Mouse (Mus musculus): ENCODE data around the gene Prpf6. TPM values are rescaled to one million over a fixed set of nuclear protein-coding genes. Genes with fewer than 3 reads are reported as not detected.

The Prpf6 gene
- polyA plus RNA-seq, 1 experiment from 2014 or later: 64.5 TPM

DNA sequence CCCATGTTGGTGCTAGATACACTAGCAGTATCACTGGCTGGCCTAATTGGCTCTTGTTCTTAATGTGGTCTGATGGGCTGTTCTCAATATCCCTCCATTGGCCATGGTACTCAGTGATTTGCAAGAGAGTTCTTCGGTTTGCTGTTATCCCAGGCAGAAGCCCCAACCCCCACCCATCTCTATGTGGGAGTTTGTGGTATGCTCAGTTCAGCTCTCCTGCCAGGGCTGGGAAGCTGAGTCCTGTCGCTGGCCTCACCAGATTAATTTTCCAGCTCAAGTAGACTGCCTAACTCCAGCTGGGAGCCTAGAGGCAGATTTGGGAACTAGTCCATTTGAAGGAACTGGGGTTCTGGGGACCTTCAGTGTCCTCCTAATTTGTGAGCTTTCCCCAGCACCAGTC is 65.8 kb downstream of the Prpf6 start:
- ATAC-seq (ENCODE audit: low FRiP score, low TSS enrichment): no peak
- H3K9ac ChIP-seq (ENCODE audit: low read depth, low read length): no peak overlapping the region
- WGBS: 51% methylated on average over 2 of the region's 2 CpGs
- no peak overlapping the region for H3K4me3 ChIP-seq (ENCODE audit: low read length)
- H3K9me3 ChIP-seq (ENCODE audit: control insufficient read depth, low read length): no peaks in the 10 kb centered on the region
- H3K27ac ChIP-seq (ENCODE audit: low read depth, low read length): no peak overlapping the region
- H3K27me3 ChIP-seq (ENCODE audit: control insufficient read depth, insufficient read depth, low read length): no peaks in the 10 kb centered on the region
- H3K4me1 ChIP-seq (ENCODE audit: control insufficient read depth, insufficient read depth, low read length): 0 out of 2 replicates have a peak, but pooled peaks cover 3% of the 10 kb centered on the region
- peaks cover 35% of the 10 kb centered on the region for H3K36me3 ChIP-seq (ENCODE audit: control insufficient read depth, insufficient read depth, low read length)
- no peak overlapping the region for H3K4me2 ChIP-seq (replicated peaks; ENCODE audit: low read depth, low read length)

DNA sequence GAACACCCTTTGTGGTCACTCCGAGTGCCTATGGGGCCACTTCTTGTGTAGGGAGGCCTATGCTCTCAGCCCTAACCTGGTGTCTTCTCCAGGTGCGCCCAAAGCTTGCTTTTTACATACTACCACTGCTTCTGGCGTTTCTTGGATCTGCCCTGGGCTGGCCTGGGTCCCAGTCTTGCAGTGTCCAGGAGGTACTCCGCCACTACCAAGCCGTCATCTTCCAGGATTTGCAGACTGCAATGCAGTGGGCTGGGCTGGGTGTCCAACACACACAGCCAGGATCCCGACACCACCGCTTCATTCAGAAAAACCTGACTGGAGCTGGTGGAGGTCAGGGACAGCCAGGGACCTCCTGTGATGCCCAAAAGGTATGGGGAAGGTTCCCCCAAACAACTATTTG is 66.9 kb downstream of the Prpf6 start:
- no peak overlapping the region for H3K4me2 ChIP-seq (replicated peaks; ENCODE audit: low read depth, low read length)
- H3K27ac ChIP-seq (ENCODE audit: low read depth, low read length): no peak overlapping the region
- 0 out of 2 replicates have a peak, but pooled peaks cover 3% of the 10 kb centered on the region for H3K4me1 ChIP-seq (ENCODE audit: control insufficient read depth, insufficient read depth, low read length)
- no peaks in the 10 kb centered on the region for H3K9me3 ChIP-seq (ENCODE audit: control insufficient read depth, low read length)
- no peaks in the 10 kb centered on the region for H3K27me3 ChIP-seq (ENCODE audit: control insufficient read depth, insufficient read depth, low read length)
- 85% methylated on average over 7 of the region's 7 CpGs for WGBS
- H3K36me3 ChIP-seq (ENCODE audit: control insufficient read depth, insufficient read depth, low read length): peaks cover 24% of the 10 kb centered on the region
- no peak overlapping the region for H3K9ac ChIP-seq (ENCODE audit: low read depth, low read length)
- ATAC-seq (ENCODE audit: low FRiP score, low TSS enrichment): no peak
- no peak overlapping the region for H3K4me3 ChIP-seq (ENCODE audit: low read length)

DNA sequence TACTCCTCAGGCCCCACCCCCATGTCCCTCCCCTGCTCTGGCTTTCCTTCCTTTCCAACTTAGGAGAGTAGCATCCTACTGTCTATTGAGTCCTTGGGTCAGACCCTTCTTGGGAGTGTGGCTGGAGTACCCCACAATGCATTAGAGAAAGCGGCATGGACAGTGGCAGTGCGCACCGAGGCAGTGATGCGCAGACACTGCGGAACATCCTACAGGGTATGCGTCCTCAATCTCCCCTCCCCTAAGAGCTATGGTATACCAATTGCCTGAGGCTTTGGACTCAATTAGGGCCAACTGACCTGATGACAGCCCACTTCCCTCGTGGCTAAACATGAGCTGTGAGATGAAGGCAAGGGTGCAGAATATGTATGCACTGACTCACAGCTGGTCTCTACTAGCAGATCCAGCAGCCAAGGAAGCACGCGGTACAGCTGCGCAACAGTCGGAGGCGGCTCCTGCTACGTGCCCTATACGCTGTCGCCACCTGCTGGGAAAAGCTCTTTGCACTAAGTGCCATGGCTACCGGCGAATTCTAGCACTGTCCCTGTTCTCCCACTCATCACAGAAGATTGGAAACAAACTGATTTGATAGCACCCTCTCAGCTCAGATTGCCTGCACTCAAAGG is 67.4 kb downstream of the Prpf6 start:
- peak; percentile 48; the same call in 1 of the 2 replicates for ATAC-seq (ENCODE audit: low FRiP score, low TSS enrichment)
- Histone ChIP-seq H3K27me3 (ENCODE audit: control insufficient read depth, insufficient read depth, low read length) (no peaks in the 10 kb centered on the region), H3K4me2 (replicated peaks; ENCODE audit: low read depth, low read length) (no peak overlapping the region), H3K9ac (ENCODE audit: low read depth, low read length) (no peak overlapping the region), H3K27ac (ENCODE audit: low read depth, low read length) (no peak overlapping the region), H3K9me3 (ENCODE audit: control insufficient read depth, low read length) (no peaks in the 10 kb centered on the region), H3K4me1 (ENCODE audit: control insufficient read depth, insufficient read depth, low read length) (0 out of 2 replicates have a peak, but pooled peaks cover 3% of the 10 kb centered on the region), H3K36me3 (ENCODE audit: control insufficient read depth, insufficient read depth, low read length) (peaks cover 19% of the 10 kb centered on the region), H3K4me3 (ENCODE audit: low read length) (no peak overlapping the region)
- WGBS: 49% methylated on average over 17 of the region's 17 CpGs

DNA sequence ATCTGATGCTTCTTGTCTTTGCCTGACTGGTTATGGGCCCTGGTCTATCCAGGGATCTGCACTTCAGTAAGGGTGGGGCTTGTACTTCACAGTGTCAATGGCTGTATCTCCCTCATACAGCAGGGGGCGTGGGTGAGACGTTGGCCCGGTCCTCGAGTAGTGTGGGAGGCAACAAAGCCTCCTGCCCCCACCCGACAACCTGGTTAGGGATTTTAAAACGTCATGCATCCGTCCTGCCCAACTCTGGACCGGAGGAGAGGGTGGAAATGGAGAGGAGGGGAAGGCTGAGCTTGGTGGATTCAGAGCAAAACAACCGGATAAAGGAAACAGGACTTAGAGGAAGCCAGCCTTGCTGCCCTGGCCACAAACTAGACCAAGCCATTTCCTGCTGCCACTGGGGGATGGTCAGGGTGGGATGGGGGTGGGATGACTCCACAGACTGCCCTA is 68.0 kb downstream of the Prpf6 start:
- no peak overlapping the region for H3K4me3 ChIP-seq (ENCODE audit: low read length)
- H3K27ac ChIP-seq (ENCODE audit: low read depth, low read length): no peak overlapping the region
- no peaks in the 10 kb centered on the region for H3K27me3 ChIP-seq (ENCODE audit: control insufficient read depth, insufficient read depth, low read length)
- 8% methylated on average over 9 of the region's 9 CpGs for WGBS
- H3K4me2 ChIP-seq (replicated peaks; ENCODE audit: low read depth, low read length): no peak overlapping the region
- peak; percentile 84 for ATAC-seq (ENCODE audit: low FRiP score, low TSS enrichment)
- 0 out of 2 replicates have a peak, but pooled peaks cover 3% of the 10 kb centered on the region for H3K4me1 ChIP-seq (ENCODE audit: control insufficient read depth, insufficient read depth, low read length)
- H3K9ac ChIP-seq (ENCODE audit: low read depth, low read length): no peak overlapping the region
- H3K36me3 ChIP-seq (ENCODE audit: control insufficient read depth, insufficient read depth, low read length): peaks cover 16% of the 10 kb centered on the region
- H3K9me3 ChIP-seq (ENCODE audit: control insufficient read depth, low read length): no peaks in the 10 kb centered on the region

DNA sequence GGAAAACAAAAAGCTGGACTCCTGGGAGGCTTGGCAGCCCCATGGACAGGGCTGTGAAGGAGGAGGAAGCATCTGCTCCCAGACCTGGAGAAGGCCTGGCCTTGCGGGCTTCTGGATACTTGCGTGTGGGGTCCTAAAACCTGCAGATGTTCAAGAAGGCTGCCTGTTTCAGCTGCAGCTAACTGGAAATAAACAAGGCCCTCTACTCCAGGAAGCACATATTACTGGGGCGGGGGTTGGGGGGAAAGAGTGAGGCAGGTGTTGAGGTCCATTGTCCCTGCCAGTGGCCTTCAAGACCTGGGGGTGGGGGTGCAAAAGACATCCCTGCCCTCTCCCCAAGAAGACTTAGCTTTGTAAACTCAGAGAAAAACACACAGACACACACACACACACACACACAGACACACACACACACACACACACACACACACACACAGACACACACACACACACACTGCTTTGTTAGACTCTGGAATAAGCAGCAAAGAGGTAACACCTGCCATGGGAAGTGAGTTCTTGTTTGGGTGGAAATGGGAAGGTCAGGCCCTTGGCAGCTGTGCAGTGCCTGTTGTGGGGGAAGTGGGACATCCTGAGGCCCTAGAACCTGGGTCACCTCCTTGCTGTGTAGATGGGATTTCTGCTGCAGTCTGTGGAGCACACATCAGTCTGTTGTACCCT is 71.1 kb downstream of the Prpf6 start:
- H3K4me2 ChIP-seq (replicated peaks; ENCODE audit: low read depth, low read length): no peak overlapping the region
- no peak for ATAC-seq (ENCODE audit: low FRiP score, low TSS enrichment)
- H3K4me3 ChIP-seq (ENCODE audit: low read length): no peak overlapping the region
- H3K36me3 ChIP-seq (ENCODE audit: control insufficient read depth, insufficient read depth, low read length): no peaks in the 10 kb centered on the region; the same call in 1 of the 2 replicates
- no peaks in the 10 kb centered on the region for H3K27me3 ChIP-seq (ENCODE audit: control insufficient read depth, insufficient read depth, low read length)
- no peaks in the 10 kb centered on the region for H3K9me3 ChIP-seq (ENCODE audit: control insufficient read depth, low read length)
- WGBS: 76% methylated on average over 3 of the region's 3 CpGs
- 0 out of 2 replicates have a peak, but pooled peaks cover 3% of the 10 kb centered on the region for H3K4me1 ChIP-seq (ENCODE audit: control insufficient read depth, insufficient read depth, low read length)
- peak overlapping the region; percentile 3; the same call in 1 of the 2 replicates for H3K27ac ChIP-seq (ENCODE audit: low read depth, low read length)
- no peak overlapping the region for H3K9ac ChIP-seq (ENCODE audit: low read depth, low read length)

DNA sequence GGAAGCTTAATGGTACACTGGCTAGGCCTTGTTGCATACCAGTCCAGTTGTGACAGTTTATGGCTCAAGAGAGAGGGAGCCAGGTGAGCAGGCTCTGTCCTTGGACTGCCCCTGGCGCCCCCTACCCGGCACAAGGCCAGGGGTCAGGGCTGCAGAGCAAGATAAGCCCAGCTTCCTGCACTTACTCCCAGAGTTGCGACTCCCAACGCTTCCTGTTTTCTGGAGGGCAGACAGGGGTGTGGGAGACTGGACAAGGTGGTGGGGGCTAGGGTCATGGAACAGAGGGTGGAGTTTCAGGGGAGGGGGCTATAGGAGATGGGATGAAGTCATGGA is 71.6 kb downstream of the Prpf6 start:
- Histone ChIP-seq H3K27me3 (ENCODE audit: control insufficient read depth, insufficient read depth, low read length) (no peaks in the 10 kb centered on the region), H3K9me3 (ENCODE audit: control insufficient read depth, low read length) (no peaks in the 10 kb centered on the region), H3K36me3 (ENCODE audit: control insufficient read depth, insufficient read depth, low read length) (no peaks in the 10 kb centered on the region; the same call in 1 of the 2 replicates), H3K27ac (ENCODE audit: low read depth, low read length) (no peak overlapping the region; the same call in 1 of the 2 replicates), H3K9ac (ENCODE audit: low read depth, low read length) (no peak overlapping the region), H3K4me3 (ENCODE audit: low read length) (no peak overlapping the region), H3K4me2 (replicated peaks; ENCODE audit: low read depth, low read length) (no peak overlapping the region), H3K4me1 (ENCODE audit: control insufficient read depth, insufficient read depth, low read length) (0 out of 2 replicates have a peak, but pooled peaks cover 3% of the 10 kb centered on the region)
- no peak for ATAC-seq (ENCODE audit: low FRiP score, low TSS enrichment)
- WGBS: 13% methylated on average over 4 of the region's 4 CpGs

DNA sequence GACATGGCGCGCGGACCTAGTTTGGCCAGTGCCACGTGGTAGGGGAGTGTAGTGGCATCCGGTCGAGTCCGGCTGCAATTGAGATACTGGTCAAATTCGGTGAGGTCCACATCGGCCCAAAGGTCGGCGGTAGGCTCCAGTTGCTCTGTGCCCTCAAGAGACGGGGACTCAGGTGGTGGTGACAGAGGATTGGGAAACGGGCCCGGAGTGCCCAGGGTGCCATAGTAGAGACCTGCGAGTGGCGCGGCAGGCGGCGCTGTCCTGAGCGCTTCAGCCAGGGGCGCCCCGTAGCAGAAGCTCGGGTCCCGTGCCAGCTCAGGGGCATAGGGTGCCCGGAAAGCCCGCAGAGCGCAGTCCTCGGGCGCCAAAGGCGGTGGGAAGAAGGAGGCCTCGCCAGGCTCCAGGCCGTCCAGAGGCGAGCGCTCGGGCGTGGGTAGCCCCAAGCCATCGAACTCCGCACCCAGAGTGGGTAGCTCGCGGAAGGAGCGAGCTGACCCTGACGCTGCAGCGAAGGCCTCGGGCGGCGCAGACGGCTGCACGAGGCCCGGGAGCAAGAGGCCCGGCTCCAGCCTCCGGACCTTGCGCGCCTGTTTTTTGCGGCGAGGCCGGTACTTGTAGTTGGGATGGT is 78.7 kb downstream of the Prpf6 start:
- Histone ChIP-seq H3K4me3 (ENCODE audit: low read length) (peak overlapping the region; percentile 52), H3K9ac (ENCODE audit: low read depth, low read length) (peak overlapping the region; percentile 44; the same call in 1 of the 2 replicates), H3K36me3 (ENCODE audit: control insufficient read depth, insufficient read depth, low read length) (no peaks in the 10 kb centered on the region), H3K4me1 (ENCODE audit: control insufficient read depth, insufficient read depth, low read length) (peaks cover 13% of the 10 kb centered on the region), H3K9me3 (ENCODE audit: control insufficient read depth, low read length) (no peaks in the 10 kb centered on the region), H3K27me3 (ENCODE audit: control insufficient read depth, insufficient read depth, low read length) (peaks cover 47% of the 10 kb centered on the region), H3K4me2 (replicated peaks; ENCODE audit: low read depth, low read length) (peak overlapping the region; percentile 66), H3K27ac (ENCODE audit: low read depth, low read length) (no peak overlapping the region)
- ATAC-seq (ENCODE audit: low FRiP score, low TSS enrichment): peak; percentile 26
- 3% methylated on average over 45 of the region's 56 CpGs for WGBS

DNA sequence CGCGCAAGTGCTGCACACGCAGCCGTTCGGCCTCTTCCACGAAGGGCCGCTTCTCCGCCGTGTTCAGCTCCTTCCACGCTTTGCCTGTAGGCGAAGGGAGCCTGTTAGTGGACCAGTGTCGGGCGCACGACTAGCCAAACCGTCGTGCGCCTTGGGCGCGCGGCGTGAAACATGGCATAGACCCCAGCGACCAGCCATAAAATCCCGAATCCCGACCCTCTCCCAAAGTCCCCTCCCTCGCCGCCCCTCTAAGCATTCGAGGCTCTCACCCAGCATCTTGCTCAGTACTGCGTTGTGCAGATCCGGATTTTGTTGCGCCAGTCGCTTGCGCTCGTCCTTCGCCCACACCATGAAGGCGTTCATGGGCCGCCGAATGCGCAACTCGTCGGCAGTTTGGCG is 79.2 kb downstream of the Prpf6 start:
- no peak for ATAC-seq (ENCODE audit: low FRiP score, low TSS enrichment)
- Histone ChIP-seq H3K4me1 (ENCODE audit: control insufficient read depth, insufficient read depth, low read length) (peaks cover 17% of the 10 kb centered on the region), H3K9ac (ENCODE audit: low read depth, low read length) (peak overlapping the region; percentile 44; the same call in 1 of the 2 replicates), H3K27ac (ENCODE audit: low read depth, low read length) (peak overlapping the region; percentile 65), H3K4me2 (replicated peaks; ENCODE audit: low read depth, low read length) (peak overlapping the region; percentile 66), H3K36me3 (ENCODE audit: control insufficient read depth, insufficient read depth, low read length) (no peaks in the 10 kb centered on the region), H3K9me3 (ENCODE audit: control insufficient read depth, low read length) (no peaks in the 10 kb centered on the region), H3K4me3 (ENCODE audit: low read length) (peak overlapping the region; percentile 52), H3K27me3 (ENCODE audit: control insufficient read depth, insufficient read depth, low read length) (peaks cover 47% of the 10 kb centered on the region)
- under 1% methylated on average over 41 of the region's 41 CpGs for WGBS

All from kidney, embryonic 14.5 days (tissue).